Mouse (Mus musculus) bone marrow, adult 2 months (tissue): ENCODE results near the gene Gsdma.

ENCODE experiments used
- CTCF ChIP-seq: fragments of 200-500 bp; IDR thresholded peaks from 2 replicates; pipeline ENCODE4 v1.5.1; 2011; ENCODE audit warnings: low read length, control low read depth; ENCODE audit not compliant: control insufficient read depth, insufficient read depth
- POLR2A ChIP-seq: fragments of 200-500 bp; IDR thresholded peaks from 2 replicates; pipeline ENCODE4 v1.6.1; 2011; ENCODE audit warnings: low read depth, mild to moderate bottlenecking, control low read depth, low read length, borderline replicate concordance; ENCODE audit not compliant: control insufficient read depth

DNA sequence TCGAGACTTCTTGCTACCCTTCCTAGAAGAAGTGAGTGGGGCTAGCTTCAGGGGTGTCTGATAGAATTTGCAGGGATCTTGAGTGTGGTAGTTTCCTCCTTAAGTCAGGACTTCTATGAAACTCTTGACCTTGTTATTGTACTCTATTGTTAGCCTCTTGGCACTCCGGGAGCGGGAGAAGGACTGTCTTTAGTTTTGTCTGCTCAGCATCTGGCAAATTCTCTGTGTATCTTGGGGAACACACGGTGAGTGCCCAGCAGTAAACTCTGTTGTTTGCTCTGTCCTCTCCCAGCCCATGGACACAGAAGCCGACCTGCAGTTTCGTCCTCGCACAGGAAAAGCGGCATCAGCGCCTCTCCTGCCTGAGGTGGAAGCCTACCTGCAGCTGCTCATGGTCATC lies 21.5 kb downstream of the Gsdma start:
- TF ChIP-seq POLR2A (no peak), CTCF (no peak)
